Mouse (Mus musculus) thymus, postnatal 4 days (tissue): ENCODE measurements around the gene Cc2d2b.

Experiments used
- DNase-seq: peaks from one replicate; pipeline ENCODE4 v3.0.0; 2021

Gene Cc2d2b

GRCm38 (mm10) chr19:40762023-40762759 is 13.6 kb downstream of the Cc2d2b start:
- peak; percentile 61 for DNase-seq

- no peak for DNase-seq
Measured at GRCm38 (mm10) chr19:40767189-40767588, 18.6 kb downstream of the Cc2d2b start.

- no peak for DNase-seq
Measured at GRCm38 (mm10) chr19:40769341-40769770, 20.8 kb downstream of the Cc2d2b start.

- no peak for DNase-seq
Measured at GRCm38 (mm10) chr19:40788004-40788714, 39.6 kb downstream of the Cc2d2b start.

- DNase-seq, result no peak
Measured at GRCm38 (mm10) chr19:40788715-40789084, 40.1 kb downstream of the Cc2d2b start.

- no peak for DNase-seq
Measured at GRCm38 (mm10) chr19:40805176-40805737, 56.7 kb downstream of the Cc2d2b start.

- DNase-seq, result peak; percentile 44
Measured at GRCm38 (mm10) chr19:40809858-40810257, 61.3 kb downstream of the Cc2d2b start.

GRCm38 (mm10) chr19:40811840-40812239 is 63.3 kb downstream of the Cc2d2b start:
- DNase-seq, result no peak

- DNase-seq, result no peak
Measured at GRCm38 (mm10) chr19:40812778-40813177, 64.2 kb downstream of the Cc2d2b start.

- peak; percentile 26 for DNase-seq
Measured at GRCm38 (mm10) chr19:40813385-40813784, 64.8 kb downstream of the Cc2d2b start.

- DNase-seq, result no peak
Measured at GRCm38 (mm10) chr19:40815645-40816183, 67.2 kb downstream of the Cc2d2b start.

GRCm38 (mm10) chr19:40817901-40818532 is 69.5 kb downstream of the Cc2d2b start:
- no peak for DNase-seq

- DNase-seq, result peak; percentile 47
Measured at GRCm38 (mm10) chr19:40818764-40819163, 70.2 kb downstream of the Cc2d2b start.

GRCm38 (mm10) chr19:40821306-40821825 is 72.8 kb downstream of the Cc2d2b start:
- no peak for DNase-seq

- no peak for DNase-seq
Measured at GRCm38 (mm10) chr19:40825636-40826035, 77.1 kb downstream of the Cc2d2b start.

- no peak for DNase-seq
Measured at GRCm38 (mm10) chr19:40826735-40827134, 78.2 kb downstream of the Cc2d2b start.

- DNase-seq, result no peak
Measured at GRCm38 (mm10) chr19:40830198-40830597, 81.6 kb downstream of the Cc2d2b start.

GRCm38 (mm10) chr19:40830703-40831415 is 82.3 kb downstream of the Cc2d2b start, which contains the start of gene Ccnj:
Gene Ccnj (plus strand): TSS chr19:40831279.
- DNase-seq, result peak; percentile 94

GRCm38 (mm10) chr19:40831416-40832201 is 83.1 kb downstream of the Cc2d2b start:
- DNase-seq, result peak; percentile 64

GRCm38 (mm10) chr19:40832361-40832760 is 83.8 kb downstream of the Cc2d2b start:
- no peak for DNase-seq

GRCm38 (mm10) chr19:40834436-40834835 is 85.9 kb downstream of the Cc2d2b start:
- no peak for DNase-seq
